Mouse (Mus musculus) testis, adult 2 months (tissue): ENCODE measurements around the gene Cbx4.

Source experiments
- CTCF ChIP-seq: fragments of 200-500 bp; IDR thresholded peaks from 2 replicates; pipeline ENCODE4 v1.5.1; 2012; ENCODE audit warnings: low read depth, mild to moderate bottlenecking, inconsistent platforms, low read length, moderate library complexity; ENCODE audit not compliant: control insufficient read depth, insufficient read depth, insufficient replicate concordance
- POLR2A ChIP-seq: fragments of 200-500 bp; IDR thresholded peaks from 2 replicates; pipeline ENCODE4 v1.6.1; 2012; ENCODE audit warnings: low read depth, mild to moderate bottlenecking, inconsistent platforms, low read length, moderate library complexity; ENCODE audit not compliant: control insufficient read depth

- TF ChIP-seq CTCF (peak; percentile 75; the same call in 1 of the 2 replicates), POLR2A (no peak)
Observed at GRCm38 (mm10) chr11:119033874-119034558, 52.0 kb downstream of the Cbx4 start.
